Mouse (Mus musculus) spleen, adult 2 months (tissue): Measurements from ENCODE around the gene Pdss2.

Experiments
- CTCF ChIP-seq: fragments of 200-500 bp; IDR thresholded peaks from 2 replicates; pipeline ENCODE4 v1.5.1; 2011; ENCODE audit warnings: mild to moderate bottlenecking, inconsistent platforms; ENCODE audit not compliant: insufficient read depth, insufficient read length, insufficient replicate concordance; ENCODE audit errors: extremely low read depth
- POLR2A ChIP-seq: fragments of 200-500 bp; IDR thresholded peaks from 2 replicates; pipeline ENCODE4 v1.6.1; 2011; ENCODE audit warnings: low read depth, low read length, inconsistent platforms

GRCm38 (mm10) chr10:43368611-43369010 is 147.3 kb downstream of the Pdss2 start:
- no peak for TF ChIP-seq CTCF
- no peak for TF ChIP-seq POLR2A
